Mouse (Mus musculus) hindbrain, embryonic 12.5 days (tissue): ENCODE data around the gene Dock7. TPM values are rescaled to one million over a fixed set of nuclear protein-coding genes. Genes with fewer than 3 reads are reported as not detected.

Experiments used
- ATAC-seq: fragments of 200-750 bp; cut with Nextera tagmentation; 2 replicates; pipeline ENCODE4 v1.8.0; 2017; ENCODE audit warnings: moderate TSS enrichment; ENCODE audit not compliant: low FRiP score
- H3K27ac ChIP-seq: fragments of 300-500 bp; sonication (generic); 2 replicates; pipeline ENCODE4 v1.5.1; 2016; ENCODE audit warnings: mild to moderate bottlenecking
- H3K27me3 ChIP-seq: fragments of 300-500 bp; sonication (generic); 2 replicates; pipeline ENCODE4 v1.6.1; 2016; ENCODE audit warnings: mild to moderate bottlenecking
- H3K36me3 ChIP-seq: fragments of 300-500 bp; sonication (generic); 2 replicates; pipeline ENCODE4 v1.6.1; 2016; ENCODE audit warnings: mild to moderate bottlenecking
- H3K4me1 ChIP-seq: fragments of 300-500 bp; sonication (generic); 2 replicates; pipeline ENCODE4 v1.6.1; 2016
- H3K4me2 ChIP-seq: fragments of 300-500 bp; sonication (generic); replicated peaks from 2 replicates; pipeline ENCODE4 v1.6.1; 2016; ENCODE audit warnings: mild to moderate bottlenecking
- H3K4me3 ChIP-seq: fragments of 300-500 bp; sonication (generic); 2 replicates; pipeline ENCODE4 v1.5.1; 2016; ENCODE audit warnings: mild to moderate bottlenecking
- H3K9ac ChIP-seq: fragments of 300-500 bp; sonication (generic); 2 replicates; pipeline ENCODE4 v1.6.1; 2016; ENCODE audit warnings: mild to moderate bottlenecking, moderate library complexity
- H3K9me3 ChIP-seq: fragments of 300-500 bp; sonication (generic); replicated peaks from 2 replicates; pipeline ENCODE4 v1.6.1; 2016; ENCODE audit warnings: mild to moderate bottlenecking
- WGBS: fragments of 180-500 bp; shearing (Covaris S2); methylation state at CpG from one replicate; pipeline ENCODE4 v1.1.7; 2016; 5-methylcytosine and 5-hydroxymethylcytosine counted together
- polyA plus RNA-seq: library from polyadenylated mRNA; unstranded; fragments of >200 nt; fragmentation: Nextera tagmentation; extraction: Ambion mirVana; gene quantifications from 2 replicates; pipeline ENCODE4 v1.2.1, GENCODE M21; 2016

Gene Dock7
- polyA plus RNA-seq, 1 experiment from 2014 or later: 120 TPM

- Histone ChIP-seq H3K4me1 (no peaks in the 10 kb centered on the region), H3K27ac (no peak overlapping the region), H3K36me3 (no peaks in the 10 kb centered on the region), H3K9ac (no peak overlapping the region), H3K9me3 (no peaks in the 10 kb centered on the region), H3K27me3 (no peaks in the 10 kb centered on the region), H3K4me2 (no peak overlapping the region), H3K4me3 (no peak overlapping the region)
- 80% methylated on average over 3 of the region's 3 CpGs for WGBS
- no peak for ATAC-seq
Observed at GRCm38 (mm10) chr4:99141578-99141977, 20.9 kb upstream of the Dock7 start.

- H3K27me3 ChIP-seq: no peaks in the 10 kb centered on the region
- no peak overlapping the region for H3K9ac ChIP-seq
- H3K4me3 ChIP-seq: no peak overlapping the region
- no peaks in the 10 kb centered on the region for H3K4me1 ChIP-seq
- no peak overlapping the region for H3K4me2 ChIP-seq
- H3K27ac ChIP-seq: no peak overlapping the region
- 93% methylated on average over 1 of the region's 1 CpGs for WGBS
- H3K36me3 ChIP-seq: no peaks in the 10 kb centered on the region
- H3K9me3 ChIP-seq: no peaks in the 10 kb centered on the region
- no peak for ATAC-seq
Observed at GRCm38 (mm10) chr4:99141171-99141570, 20.5 kb upstream of the Dock7 start.

GRCm38 (mm10) chr4:99137986-99138641 lies 17.4 kb upstream of the Dock7 start:
- no peaks in the 10 kb centered on the region for H3K4me1 ChIP-seq
- H3K4me3 ChIP-seq: no peak overlapping the region
- H3K9ac ChIP-seq: no peak overlapping the region
- WGBS: 86% methylated on average over 8 of the region's 8 CpGs
- H3K27ac ChIP-seq: no peak overlapping the region
- H3K4me2 ChIP-seq: no peak overlapping the region
- no peak for ATAC-seq
- no peaks in the 10 kb centered on the region for H3K36me3 ChIP-seq
- H3K9me3 ChIP-seq: no peaks in the 10 kb centered on the region
- no peaks in the 10 kb centered on the region for H3K27me3 ChIP-seq

- Histone ChIP-seq H3K27ac (no peak overlapping the region), H3K27me3 (no peaks in the 10 kb centered on the region), H3K9ac (no peak overlapping the region), H3K4me2 (no peak overlapping the region), H3K36me3 (no peaks in the 10 kb centered on the region), H3K4me1 (no peaks in the 10 kb centered on the region), H3K4me3 (no peak overlapping the region), H3K9me3 (no peaks in the 10 kb centered on the region)
- ATAC-seq: no peak
- 73% methylated on average over 3 of the region's 3 CpGs for WGBS
Observed at GRCm38 (mm10) chr4:99134522-99134921, 13.8 kb upstream of the Dock7 start.

GRCm38 (mm10) chr4:99133326-99133725 lies 12.6 kb upstream of the Dock7 start:
- H3K9ac ChIP-seq: no peak overlapping the region
- H3K4me1 ChIP-seq: no peaks in the 10 kb centered on the region
- H3K4me2 ChIP-seq: no peak overlapping the region
- no peaks in the 10 kb centered on the region for H3K9me3 ChIP-seq
- H3K27ac ChIP-seq: no peak overlapping the region
- no peaks in the 10 kb centered on the region for H3K36me3 ChIP-seq
- no peak for ATAC-seq
- H3K27me3 ChIP-seq: no peaks in the 10 kb centered on the region
- no peak overlapping the region for H3K4me3 ChIP-seq
- 86% methylated on average over 8 of the region's 8 CpGs for WGBS

- Histone ChIP-seq H3K4me3 (no peak overlapping the region), H3K9me3 (no peaks in the 10 kb centered on the region), H3K27ac (no peak overlapping the region), H3K36me3 (no peaks in the 10 kb centered on the region), H3K4me2 (no peak overlapping the region), H3K9ac (no peak overlapping the region), H3K27me3 (no peaks in the 10 kb centered on the region), H3K4me1 (no peaks in the 10 kb centered on the region)
- 71% methylated on average over 6 of the region's 6 CpGs for WGBS
- ATAC-seq: no peak
Observed at GRCm38 (mm10) chr4:99132686-99133085, 12.0 kb upstream of the Dock7 start.

- Histone ChIP-seq H3K9ac (no peak overlapping the region), H3K4me1 (no peaks in the 10 kb centered on the region), H3K4me3 (no peak overlapping the region), H3K27me3 (no peaks in the 10 kb centered on the region), H3K4me2 (no peak overlapping the region), H3K27ac (no peak overlapping the region), H3K9me3 (no peaks in the 10 kb centered on the region), H3K36me3 (no peaks in the 10 kb centered on the region)
- ATAC-seq: no peak
- 88% methylated on average over 9 of the region's 9 CpGs for WGBS
Observed at GRCm38 (mm10) chr4:99131227-99131653, 10.5 kb upstream of the Dock7 start.

- Histone ChIP-seq H3K36me3 (no peaks in the 10 kb centered on the region), H3K27ac (no peak overlapping the region), H3K27me3 (no peaks in the 10 kb centered on the region), H3K4me3 (no peak overlapping the region), H3K4me2 (no peak overlapping the region), H3K9ac (no peak overlapping the region), H3K4me1 (peaks cover 19% of the 10 kb centered on the region), H3K9me3 (no peaks in the 10 kb centered on the region)
- 60% methylated on average over 3 of the region's 3 CpGs for WGBS
- no peak for ATAC-seq
Observed at GRCm38 (mm10) chr4:99123546-99123945, 2.8 kb upstream of the Dock7 start.

- no peak for ATAC-seq
- Histone ChIP-seq H3K27me3 (no peaks in the 10 kb centered on the region), H3K4me1 (peaks cover 21% of the 10 kb centered on the region), H3K36me3 (no peaks in the 10 kb centered on the region), H3K9me3 (no peaks in the 10 kb centered on the region), H3K27ac (no peak overlapping the region), H3K4me3 (no peak overlapping the region), H3K4me2 (no peak overlapping the region), H3K9ac (no peak overlapping the region)
- 95% methylated on average over 1 of the region's 1 CpGs for WGBS
Observed at GRCm38 (mm10) chr4:99122786-99123185, 2.1 kb upstream of the Dock7 start.

- Histone ChIP-seq H3K4me2 (peak overlapping the region; percentile 56), H3K36me3 (no peaks in the 10 kb centered on the region), H3K4me3 (no peak overlapping the region), H3K9ac (no peak overlapping the region), H3K27ac (no peak overlapping the region), H3K27me3 (no peaks in the 10 kb centered on the region), H3K4me1 (peaks cover 24% of the 10 kb centered on the region), H3K9me3 (no peaks in the 10 kb centered on the region)
- 78% methylated on average over 3 of the region's 3 CpGs for WGBS
- ATAC-seq: no peak
Observed at GRCm38 (mm10) chr4:99122047-99122446, 1.3 kb upstream of the Dock7 start.

GRCm38 (mm10) chr4:99121123-99121755 lies 524 bp upstream of the Dock7 start:
- peak overlapping the region; percentile 56 for H3K4me2 ChIP-seq
- peaks cover 31% of the 10 kb centered on the region for H3K4me1 ChIP-seq
- H3K9ac ChIP-seq: peak overlapping the region; percentile 99
- H3K36me3 ChIP-seq: no peaks in the 10 kb centered on the region
- no peaks in the 10 kb centered on the region for H3K9me3 ChIP-seq
- H3K27me3 ChIP-seq: no peaks in the 10 kb centered on the region
- H3K27ac ChIP-seq: peak overlapping the region; percentile 94
- peak overlapping the region; percentile 98 for H3K4me3 ChIP-seq
- peak; percentile 58; the same call in 1 of the 2 replicates for ATAC-seq
- WGBS: 2% methylated on average over 17 of the region's 17 CpGs

GRCm38 (mm10) chr4:99119051-99119450 lies 1.7 kb downstream of the Dock7 start:
- 50% methylated on average over 5 of the region's 5 CpGs for WGBS
- ATAC-seq: no peak
- no peaks in the 10 kb centered on the region for H3K9me3 ChIP-seq
- H3K4me2 ChIP-seq: peak overlapping the region; percentile 56
- no peak overlapping the region for H3K27ac ChIP-seq
- H3K9ac ChIP-seq: peak overlapping the region; percentile 39; the same call in 1 of the 2 replicates
- peak overlapping the region; percentile 25 for H3K4me3 ChIP-seq
- H3K4me1 ChIP-seq: peaks cover 40% of the 10 kb centered on the region
- H3K36me3 ChIP-seq: no peaks in the 10 kb centered on the region
- no peaks in the 10 kb centered on the region for H3K27me3 ChIP-seq

GRCm38 (mm10) chr4:99115797-99116196 lies 4.9 kb downstream of the Dock7 start:
- no peak overlapping the region for H3K4me3 ChIP-seq
- H3K4me2 ChIP-seq: no peak overlapping the region
- H3K27me3 ChIP-seq: no peaks in the 10 kb centered on the region
- no peak overlapping the region for H3K9ac ChIP-seq
- 82% methylated on average over 9 of the region's 9 CpGs for WGBS
- 0 out of 2 replicates have a peak overlapping the region, but pooled peaks have one; percentile 7 for H3K27ac ChIP-seq
- no peaks in the 10 kb centered on the region for H3K9me3 ChIP-seq
- H3K4me1 ChIP-seq: peaks cover 28% of the 10 kb centered on the region
- H3K36me3 ChIP-seq: no peaks in the 10 kb centered on the region
- ATAC-seq: no peak
